Mouse (Mus musculus): ENCODE measurements around the gene 1700001P01Rik.
A peak's percentile ranks its signal among the peaks of the same experiment; 100 is the strongest.

1700001P01Rik gene

GRCm38 (mm10) chr11:97809235-97810121 lies 33.8 kb upstream of the 1700001P01Rik start:
- DNase-seq (ENCODE audit: low spot score in 2 of 2), result no peak

- no peak for DNase-seq (ENCODE audit: low spot score in 2 of 2)
These were observed 33.0 kb upstream of the 1700001P01Rik start for GRCm38 (mm10) chr11:97808621-97809234.

DNA sequence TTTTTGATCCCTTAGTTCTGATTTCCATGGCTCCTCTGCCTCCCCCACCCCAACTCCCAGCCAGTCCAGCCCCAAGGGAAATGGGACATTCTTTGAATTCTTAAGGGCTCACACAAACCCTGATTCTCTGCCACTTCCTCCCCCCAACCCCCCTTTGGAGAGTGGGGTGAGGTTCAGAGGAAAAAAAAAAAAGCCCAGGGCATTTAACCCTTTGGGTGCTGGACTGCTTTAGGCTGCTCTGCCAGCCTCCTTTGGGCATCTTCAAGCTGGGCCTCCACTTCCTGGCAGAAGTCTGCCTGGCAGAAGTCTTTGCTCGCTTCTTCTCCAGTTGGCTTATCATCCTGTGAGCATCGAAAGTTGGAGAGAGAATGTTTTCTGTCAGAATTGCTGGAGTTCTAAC lies 32.4 kb upstream of the 1700001P01Rik start:
- DNase-seq (ENCODE audit: low spot score in 2 of 2), result no peak

DNA sequence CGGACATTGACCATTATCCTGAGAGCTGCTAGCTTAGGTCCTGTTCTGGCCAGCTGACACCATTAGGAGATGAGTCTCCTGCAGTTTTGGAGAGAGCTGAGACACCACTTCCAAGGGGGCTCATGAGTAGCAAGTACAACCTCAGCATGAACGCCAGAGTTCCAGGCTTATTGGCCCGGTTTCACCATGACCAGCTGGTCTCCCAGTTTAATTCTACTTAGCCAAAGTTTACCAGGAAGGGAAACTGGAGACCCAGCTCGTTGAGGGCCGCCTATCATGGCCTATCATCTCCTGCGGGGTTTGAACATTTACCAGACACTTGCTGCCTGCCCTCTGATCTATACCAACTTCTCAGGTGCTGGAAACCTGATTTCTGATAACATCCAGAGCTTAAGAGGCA lies 31.9 kb upstream of the 1700001P01Rik start:
- DNase-seq (ENCODE audit: low spot score in 2 of 2), result no peak

- DNase-seq (ENCODE audit: low spot score in 2 of 2), result no peak
These were observed 30.9 kb upstream of the 1700001P01Rik start for GRCm38 (mm10) chr11:97806613-97806964.

DNA sequence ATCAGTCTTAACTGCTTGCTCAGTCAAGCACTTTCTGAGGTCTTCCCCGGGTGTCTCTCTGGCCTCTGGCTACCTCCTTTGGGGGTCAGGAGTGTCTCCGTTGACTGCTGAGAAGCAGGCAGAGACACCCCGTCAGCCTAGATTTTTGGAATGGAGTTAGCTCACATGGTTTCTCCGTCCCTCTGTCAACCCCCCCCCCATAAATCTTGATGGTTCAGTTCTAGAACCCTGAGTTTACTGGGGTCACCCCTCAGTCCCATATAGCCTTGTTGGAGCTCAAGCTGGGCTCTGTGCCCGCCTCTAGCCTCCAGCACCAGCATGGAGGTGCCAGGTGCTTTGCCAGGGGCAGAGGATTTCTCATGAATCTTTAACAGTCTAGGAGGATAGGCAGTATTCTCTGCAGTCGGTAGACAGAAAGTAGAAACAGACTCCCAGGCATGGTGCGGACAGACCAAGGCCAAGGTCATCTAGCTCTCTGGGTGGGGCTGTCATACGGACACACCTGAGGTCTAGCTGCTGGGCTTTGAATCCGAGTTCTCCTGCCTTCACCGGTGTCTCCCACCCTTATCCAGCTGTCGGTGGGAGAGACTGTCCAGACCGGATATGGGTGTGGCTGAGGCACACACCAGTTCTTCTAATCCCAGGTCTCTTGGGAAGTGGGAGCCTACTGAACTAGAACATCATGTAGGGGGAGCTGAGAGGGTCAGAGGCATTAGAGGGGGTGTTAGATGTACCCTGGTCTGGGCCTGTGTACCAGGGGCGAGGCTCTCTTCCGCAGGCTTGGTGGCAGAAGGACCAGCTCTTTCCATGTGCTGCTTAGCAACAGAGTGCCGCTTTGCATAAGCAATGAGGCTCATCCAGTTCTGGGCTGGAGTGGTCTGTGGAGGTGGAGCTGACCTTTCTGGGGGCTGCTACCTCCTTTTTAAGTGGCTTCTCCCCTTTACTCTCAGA lies 30.2 kb upstream of the 1700001P01Rik start:
- peak in 1 of 2 experiments; percentile 62 for DNase-seq (ENCODE audit: low spot score in 2 of 2)

GRCm38 (mm10) chr11:97804841-97805661 lies 29.3 kb upstream of the 1700001P01Rik start:
- peak; percentile 51 to 65 for DNase-seq (ENCODE audit: low spot score in 2 of 2)

DNA sequence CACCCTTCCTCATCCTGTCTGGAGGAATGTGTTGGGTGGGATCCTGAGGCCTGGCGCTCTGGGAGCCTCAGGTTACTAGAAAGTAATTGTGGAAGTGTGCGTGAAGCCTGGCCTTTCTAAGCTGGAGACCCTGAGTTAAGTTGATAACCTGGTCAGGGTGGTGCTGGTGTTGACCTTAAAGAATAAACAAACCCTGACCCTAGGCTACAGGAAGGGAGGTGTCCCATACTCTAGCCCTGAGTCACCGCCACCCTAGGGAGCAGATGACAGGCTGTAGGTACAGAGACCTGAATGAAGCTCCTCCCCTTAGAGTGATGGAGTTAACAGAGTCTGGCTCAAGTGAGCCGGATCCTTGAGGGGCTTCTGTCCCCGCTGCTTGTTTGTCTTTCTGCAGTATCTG lies 28.1 kb upstream of the 1700001P01Rik start:
- no peak for DNase-seq (ENCODE audit: low spot score in 2 of 2)

GRCm38 (mm10) chr11:97802495-97802894 lies 26.8 kb upstream of the 1700001P01Rik start:
- peak in 1 of 2 experiments; percentile 10 for DNase-seq (ENCODE audit: low spot score in 2 of 2)

DNA sequence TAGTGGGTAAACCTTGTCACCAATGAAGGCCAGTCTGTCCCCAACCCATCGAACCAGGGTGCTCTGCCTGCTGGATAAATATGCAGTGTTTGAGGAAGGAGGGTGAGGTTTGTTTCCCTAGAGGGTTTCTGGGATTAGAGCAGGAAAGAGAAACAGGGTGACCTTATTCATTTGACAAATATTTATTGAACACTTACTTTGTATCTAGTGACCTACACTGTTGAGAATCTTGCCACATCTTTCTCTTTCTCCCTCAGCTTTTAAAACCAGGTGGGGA lies 26.4 kb upstream of the 1700001P01Rik start:
- no peak for DNase-seq (ENCODE audit: low spot score in 2 of 2)

DNA sequence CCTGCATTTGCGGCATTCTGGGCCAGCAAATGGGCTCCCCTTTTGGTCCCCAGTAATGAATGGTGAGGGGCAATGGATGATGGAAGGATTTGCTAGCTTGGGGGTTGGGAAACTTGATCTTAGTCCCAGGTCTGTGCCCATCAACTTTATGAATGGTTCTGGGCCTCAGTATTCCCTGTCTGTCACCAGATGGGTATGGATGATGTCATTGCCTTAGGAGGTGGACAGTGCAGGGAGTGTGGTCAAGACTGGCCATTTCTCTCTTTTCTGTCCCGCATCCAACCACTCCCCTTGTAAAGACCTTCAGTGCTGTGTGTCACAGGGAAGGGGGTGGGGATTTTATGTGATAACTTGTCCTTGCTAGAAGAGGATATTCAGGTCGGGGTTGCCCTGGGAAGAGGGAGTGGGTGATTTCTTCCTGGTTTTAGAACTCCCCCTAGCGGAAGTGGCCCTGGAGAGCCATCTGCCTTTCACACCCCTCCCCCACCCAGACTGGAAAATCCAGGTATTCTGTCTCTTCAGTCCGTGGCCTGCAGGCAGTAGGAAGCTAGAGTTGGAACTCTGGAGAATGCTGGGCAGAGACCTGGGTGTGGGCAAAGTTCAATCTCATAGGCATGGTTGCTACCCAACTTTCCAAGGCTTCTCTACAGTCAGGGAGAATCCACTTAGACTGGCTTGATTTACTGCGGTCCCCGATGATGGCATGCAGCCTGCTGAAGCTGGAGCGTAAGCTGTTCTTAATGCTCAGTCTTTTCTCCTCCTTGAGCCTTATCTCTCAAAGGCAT lies 25.9 kb upstream of the 1700001P01Rik start:
- peak; percentile 68 to 71 for DNase-seq (ENCODE audit: low spot score in 2 of 2)

- no peak for DNase-seq (ENCODE audit: low spot score in 2 of 2)
These were observed 25.1 kb upstream of the 1700001P01Rik start for GRCm38 (mm10) chr11:97800691-97801408.

- DNase-seq (ENCODE audit: low spot score in 2 of 2), result peak; percentile 70 to 78
These were observed 24.4 kb upstream of the 1700001P01Rik start for GRCm38 (mm10) chr11:97799994-97800690.

GRCm38 (mm10) chr11:97799146-97799993 lies 23.7 kb upstream of the 1700001P01Rik start:
- DNase-seq (ENCODE audit: low spot score in 2 of 2), result peak; percentile 91 to 92

GRCm38 (mm10) chr11:97798782-97799145 lies 23.0 kb upstream of the 1700001P01Rik start, which contains the start of gene Lasp1:
Gene Lasp1 (plus strand): TSS chr11:97799000.
- peak; percentile 92 to 93 for DNase-seq (ENCODE audit: low spot score in 2 of 2)

- no peak for DNase-seq (ENCODE audit: low spot score in 2 of 2)
These were observed 22.3 kb upstream of the 1700001P01Rik start for GRCm38 (mm10) chr11:97798083-97798435.

DNA sequence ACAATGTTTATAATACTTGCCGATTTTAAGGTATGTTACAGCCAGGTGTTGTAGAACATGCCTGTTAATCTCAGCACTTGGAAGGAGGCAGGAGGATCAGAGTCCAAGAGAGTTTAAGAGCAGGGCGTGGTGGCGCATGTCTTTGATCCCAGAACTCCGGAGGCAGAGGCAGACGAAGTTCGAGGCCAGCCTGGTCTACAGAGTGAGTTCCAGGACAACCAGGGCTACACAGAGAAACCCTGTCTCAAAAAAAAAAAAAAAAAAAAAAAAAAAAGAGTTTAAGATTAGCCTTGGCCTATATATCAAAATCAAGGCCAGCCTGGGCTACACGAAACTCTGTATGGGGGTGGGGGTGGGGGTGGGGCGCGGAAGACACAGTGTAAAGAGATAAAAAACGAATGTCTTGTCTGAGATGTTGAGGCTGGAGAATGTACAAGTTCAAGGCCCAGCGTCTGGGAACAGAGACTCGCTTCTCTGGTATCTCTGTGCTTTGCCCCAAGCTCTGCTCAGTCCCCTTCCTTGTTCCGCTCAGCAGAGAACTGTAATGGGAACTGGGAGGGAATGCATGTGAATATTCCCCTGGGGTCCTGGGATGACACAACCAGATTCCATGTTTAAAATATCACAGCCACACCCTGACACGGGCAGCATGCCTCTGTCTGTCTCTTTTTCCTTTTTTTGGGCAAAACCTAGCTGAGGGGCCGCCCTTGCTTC lies 21.8 kb upstream of the 1700001P01Rik start:
- peak in 1 of 2 experiments; percentile 26 for DNase-seq (ENCODE audit: low spot score in 2 of 2)

DNA sequence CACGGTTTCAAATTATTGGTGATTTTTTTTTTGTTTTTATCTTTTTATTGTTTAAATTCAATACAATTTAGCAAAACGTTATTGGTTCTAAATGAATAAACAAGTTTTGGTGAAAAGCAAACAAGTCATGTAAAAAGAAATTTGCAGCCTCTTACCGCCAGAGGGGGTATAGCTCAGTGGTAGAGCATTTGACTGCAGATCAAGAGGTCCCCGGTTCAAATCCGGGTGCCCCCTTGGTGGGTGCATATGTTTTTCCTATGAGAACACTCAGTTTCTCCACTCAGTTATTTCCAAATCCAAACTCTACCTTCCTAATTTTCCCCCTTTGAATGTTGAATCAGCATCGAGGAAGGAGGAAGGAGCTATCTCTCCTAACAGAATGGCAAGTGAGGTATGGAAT lies 21.2 kb upstream of the 1700001P01Rik start:
- DNase-seq (ENCODE audit: low spot score in 2 of 2), result peak; percentile 81 to 86

Measured in right cerebral cortex, postnatal 10 days (tissue).